Mouse (Mus musculus) forebrain, embryonic 16.5 days (tissue): Measurements from ENCODE around the gene Cyp2g1. TPM values are rescaled to one million over a fixed set of nuclear protein-coding genes. Genes with fewer than 3 reads are reported as not detected.

Source experiments
- ATAC-seq: fragments of 200-750 bp; cut with Nextera tagmentation; 2 replicates; pipeline ENCODE4 v1.8.0; 2017; ENCODE audit warnings: mild to moderate bottlenecking, moderate library complexity
- H3K27ac ChIP-seq: fragments of 300-500 bp; sonication (generic); 2 replicates; pipeline ENCODE4 v1.5.1; 2014; ENCODE audit warnings: low read length, control low read depth
- H3K27me3 ChIP-seq: fragments of 300-500 bp; sonication (generic); replicated peaks from 2 replicates; pipeline ENCODE4 v1.6.1; 2014; ENCODE audit warnings: low read length; ENCODE audit not compliant: control insufficient read depth, insufficient read depth
- H3K36me3 ChIP-seq: fragments of 300-500 bp; sonication (generic); 2 replicates; pipeline ENCODE4 v1.6.1; 2014; ENCODE audit not compliant: control insufficient read depth, insufficient read depth
- H3K4me1 ChIP-seq: fragments of 300-500 bp; sonication (generic); replicated peaks from 2 replicates; pipeline ENCODE4 v1.6.1; 2014; ENCODE audit warnings: low read length; ENCODE audit not compliant: control insufficient read depth, insufficient read depth
- H3K4me2 ChIP-seq: fragments of 300-500 bp; sonication (generic); 2 replicates; pipeline ENCODE4 v1.6.1; 2014; ENCODE audit warnings: mild to moderate bottlenecking, low read length, control low read depth
- H3K4me3 ChIP-seq: fragments of 300-500 bp; sonication (generic); replicated peaks from 2 replicates; pipeline ENCODE4 v1.5.1; 2014; ENCODE audit warnings: mild to moderate bottlenecking, low read length, control low read depth
- H3K9ac ChIP-seq: fragments of 300-500 bp; sonication (generic); replicated peaks from 2 replicates; pipeline ENCODE4 v1.6.1; 2014; ENCODE audit warnings: low read depth, low read length, control low read depth
- H3K9me3 ChIP-seq: fragments of 300-500 bp; sonication (generic); 2 replicates; pipeline ENCODE4 v1.6.1; 2016; ENCODE audit warnings: low read length; ENCODE audit not compliant: control insufficient read depth
- WGBS: fragments of 180-500 bp; shearing (Covaris S2); extraction: QIAGEN DNeasy Blood & Tissue Kit; methylation state at CpG from one replicate; pipeline ENCODE4 v1.1.7; 2014; 5-methylcytosine and 5-hydroxymethylcytosine counted together
- polyA plus RNA-seq: library from polyadenylated mRNA; unstranded; fragments of >200 nt; fragmentation: Nextera tagmentation; extraction: Ambion mirVana; gene quantifications from 2 replicates; pipeline ENCODE4 v1.2.1, GENCODE M21; 2015

The Cyp2g1 gene
- polyA plus RNA-seq, result not detected in 2 replicates

GRCm38 (mm10) chr7:26808592-26808991, at the start of gene Cyp2g1:
Cyp2g1 (plus strand) TSS chr7:26808892.
- ATAC-seq, result no peak
- Histone ChIP-seq H3K36me3 (no peaks in the 10 kb centered on the region), H3K27me3 (no peaks in the 10 kb centered on the region), H3K4me2 (no peak within 1 kb of the TSS), H3K9ac (no peak within 1 kb of the TSS), H3K27ac (no peak within 1 kb of the TSS), H3K4me1 (no peaks in the 10 kb centered on the region), H3K4me3 (no peak within 1 kb of the TSS), H3K9me3 (no peaks in the 10 kb centered on the region)
- WGBS, result 92% methylated on average over 2 of the region's 2 CpGs

GRCm38 (mm10) chr7:26767084-26767483, 41.6 kb upstream of the Cyp2g1 start:
- 64% methylated on average over 1 of the region's 1 CpGs for WGBS
- no peak overlapping the region for H3K9ac ChIP-seq
- no peak for ATAC-seq

DNA sequence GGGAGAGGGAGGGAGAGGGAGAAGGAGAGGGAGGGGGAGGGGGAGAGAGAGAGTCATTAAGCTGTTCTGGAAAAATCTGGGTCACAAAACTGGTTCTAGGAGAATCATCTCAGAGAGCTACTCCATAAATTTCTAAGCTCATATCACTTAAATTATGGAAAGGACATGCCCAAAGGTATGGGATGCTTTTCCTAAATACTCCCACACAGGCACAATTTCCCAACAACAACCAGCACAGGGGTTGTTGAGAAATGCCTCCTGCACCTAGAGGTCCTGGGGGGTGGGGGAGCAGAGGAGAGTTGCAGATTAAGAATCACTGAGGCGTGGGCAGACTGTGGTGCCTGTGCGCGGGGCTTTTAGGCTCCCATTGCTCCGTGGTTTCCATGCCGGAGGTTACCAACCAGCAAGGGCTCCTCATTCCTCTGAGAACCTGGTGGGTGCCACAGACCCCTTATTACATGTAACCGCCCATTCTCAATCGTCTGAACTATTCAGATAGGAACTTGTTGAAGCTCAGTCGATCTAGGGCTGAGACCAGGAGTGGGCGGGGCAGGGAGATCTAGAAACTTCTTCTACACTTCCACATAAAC, 38.7 kb upstream of the Cyp2g1 start:
- ATAC-seq, result no peak
- no peaks in the 10 kb centered on the region for H3K9me3 ChIP-seq

More at GRCm38 (mm10) chr7:26767084-26767483, 41.6 kb upstream of the Cyp2g1 start:
- Histone ChIP-seq H3K4me1 (no peaks in the 10 kb centered on the region), H3K36me3 (no peaks in the 10 kb centered on the region), H3K4me3 (no peak overlapping the region), H3K27ac (no peak overlapping the region), H3K4me2 (no peak overlapping the region), H3K9me3 (no peaks in the 10 kb centered on the region), H3K27me3 (no peaks in the 10 kb centered on the region)

GRCm38 (mm10) chr7:26772866-26773586, 35.7 kb upstream of the Cyp2g1 start:
- Histone ChIP-seq H3K9ac (no peak overlapping the region), H3K4me3 (no peak overlapping the region), H3K9me3 (no peaks in the 10 kb centered on the region), H3K4me2 (no peak overlapping the region), H3K36me3 (no peaks in the 10 kb centered on the region), H3K27me3 (no peaks in the 10 kb centered on the region), H3K4me1 (no peaks in the 10 kb centered on the region), H3K27ac (no peak overlapping the region)
- ATAC-seq, result no peak
- 81% methylated on average over 3 of the region's 3 CpGs for WGBS

More for the DNA sequence above, 38.7 kb upstream of the Cyp2g1 start:
- H3K4me2 ChIP-seq, result no peak overlapping the region
- no peak overlapping the region for H3K27ac ChIP-seq
- 81% methylated on average over 9 of the region's 9 CpGs for WGBS
- H3K4me1 ChIP-seq, result no peaks in the 10 kb centered on the region
- no peaks in the 10 kb centered on the region for H3K36me3 ChIP-seq
- no peaks in the 10 kb centered on the region for H3K27me3 ChIP-seq
- H3K4me3 ChIP-seq, result no peak overlapping the region
- no peak overlapping the region for H3K9ac ChIP-seq

DNA sequence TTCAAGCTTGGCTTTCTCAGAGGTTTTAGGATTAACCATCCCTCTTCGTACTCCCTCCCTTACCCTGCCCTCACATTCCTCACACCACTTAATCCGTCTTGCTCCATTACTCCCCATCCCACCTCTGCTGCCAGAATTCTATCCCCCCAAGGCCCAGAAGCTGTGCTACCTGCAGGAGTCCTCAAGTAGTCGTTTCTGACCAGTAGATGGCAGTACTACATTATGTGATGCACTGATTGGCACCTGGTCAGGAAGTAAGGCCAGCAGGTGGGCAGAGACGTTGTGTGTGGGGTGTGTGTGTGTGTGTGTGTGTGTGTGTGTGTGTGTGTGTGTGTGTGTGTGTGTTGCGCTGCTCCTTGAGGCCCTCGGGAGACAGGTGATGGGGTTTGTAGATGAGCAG, 32.8 kb upstream of the Cyp2g1 start:
- Histone ChIP-seq H3K4me1 (no peaks in the 10 kb centered on the region), H3K36me3 (no peaks in the 10 kb centered on the region), H3K4me3 (no peak overlapping the region), H3K27ac (no peak overlapping the region), H3K27me3 (no peaks in the 10 kb centered on the region), H3K9ac (no peak overlapping the region), H3K9me3 (no peaks in the 10 kb centered on the region), H3K4me2 (no peak overlapping the region)
- 13% methylated on average over 5 of the region's 6 CpGs for WGBS
- no peak for ATAC-seq

- H3K27me3 ChIP-seq, result no peaks in the 10 kb centered on the region
- no peaks in the 10 kb centered on the region for H3K9me3 ChIP-seq
- H3K27ac ChIP-seq, result no peak overlapping the region
- no peak overlapping the region for H3K9ac ChIP-seq
- H3K36me3 ChIP-seq, result no peaks in the 10 kb centered on the region
- no peak overlapping the region for H3K4me2 ChIP-seq
- H3K4me3 ChIP-seq, result no peak overlapping the region
- ATAC-seq, result no peak
- H3K4me1 ChIP-seq, result no peaks in the 10 kb centered on the region
- 38% methylated on average over 2 of the region's 2 CpGs for WGBS
Observed at GRCm38 (mm10) chr7:26777806-26778205, 30.9 kb upstream of the Cyp2g1 start.

DNA sequence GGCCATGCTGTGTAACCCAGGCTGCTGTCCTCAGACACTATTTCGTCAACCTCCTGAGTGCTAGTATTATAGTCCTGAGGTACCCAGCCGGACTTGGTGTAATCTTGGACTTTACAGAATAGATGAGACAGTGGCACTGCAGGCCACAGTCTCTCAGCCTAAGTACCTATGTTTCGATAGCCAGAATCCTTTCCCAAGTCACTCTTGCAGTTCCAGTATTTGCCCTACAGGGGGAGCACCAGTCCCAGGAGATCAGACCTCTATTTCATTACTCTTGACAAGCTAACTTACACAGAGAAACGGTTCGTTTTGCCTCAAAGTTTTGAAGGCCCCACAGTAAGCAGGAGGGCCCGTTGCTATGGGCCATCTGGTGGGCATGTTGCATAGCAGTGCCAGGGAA, 30.2 kb upstream of the Cyp2g1 start:
- no peak overlapping the region for H3K4me2 ChIP-seq
- H3K9ac ChIP-seq, result no peak overlapping the region
- no peaks in the 10 kb centered on the region for H3K27me3 ChIP-seq
- H3K27ac ChIP-seq, result no peak overlapping the region
- H3K9me3 ChIP-seq, result no peaks in the 10 kb centered on the region
- no peaks in the 10 kb centered on the region for H3K4me1 ChIP-seq
- no peaks in the 10 kb centered on the region for H3K36me3 ChIP-seq
- 25% methylated on average over 6 of the region's 6 CpGs for WGBS
- H3K4me3 ChIP-seq, result no peak overlapping the region
- ATAC-seq, result no peak

DNA sequence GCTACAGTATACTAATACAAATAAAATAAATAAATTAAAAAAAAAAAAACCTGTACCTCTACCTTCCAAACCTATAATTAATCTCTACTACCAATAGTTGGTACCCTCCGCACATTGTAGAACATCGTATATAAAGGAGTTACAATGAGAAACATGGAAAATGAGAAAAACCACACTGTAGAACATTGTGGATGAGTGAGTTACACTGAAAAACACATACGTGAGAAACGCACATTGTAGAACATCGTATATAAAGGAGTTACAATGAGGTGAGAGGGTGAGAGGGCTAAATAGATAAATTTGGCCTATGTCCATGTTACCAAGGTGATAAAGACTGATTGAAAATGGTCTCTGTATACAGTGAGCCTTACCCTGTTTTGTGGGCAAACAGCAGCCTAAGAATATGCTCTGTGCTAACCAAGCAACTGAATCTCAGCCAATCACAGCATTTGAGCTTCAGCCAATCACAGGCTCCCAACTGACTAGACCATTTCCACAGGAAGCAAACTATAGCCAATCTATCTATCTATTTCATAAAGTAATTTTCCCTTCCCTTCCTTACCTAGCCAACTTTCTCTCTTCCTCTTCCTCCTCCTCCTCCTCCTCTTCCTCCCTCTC, 28.8 kb upstream of the Cyp2g1 start:
- WGBS, result 74% methylated on average over 5 of the region's 5 CpGs
- peak; percentile 69 for ATAC-seq
- Histone ChIP-seq H3K9me3 (no peaks in the 10 kb centered on the region), H3K9ac (no peak overlapping the region), H3K27ac (no peak overlapping the region), H3K4me3 (no peak overlapping the region), H3K27me3 (no peaks in the 10 kb centered on the region), H3K4me2 (no peak overlapping the region), H3K36me3 (no peaks in the 10 kb centered on the region), H3K4me1 (no peaks in the 10 kb centered on the region)

DNA sequence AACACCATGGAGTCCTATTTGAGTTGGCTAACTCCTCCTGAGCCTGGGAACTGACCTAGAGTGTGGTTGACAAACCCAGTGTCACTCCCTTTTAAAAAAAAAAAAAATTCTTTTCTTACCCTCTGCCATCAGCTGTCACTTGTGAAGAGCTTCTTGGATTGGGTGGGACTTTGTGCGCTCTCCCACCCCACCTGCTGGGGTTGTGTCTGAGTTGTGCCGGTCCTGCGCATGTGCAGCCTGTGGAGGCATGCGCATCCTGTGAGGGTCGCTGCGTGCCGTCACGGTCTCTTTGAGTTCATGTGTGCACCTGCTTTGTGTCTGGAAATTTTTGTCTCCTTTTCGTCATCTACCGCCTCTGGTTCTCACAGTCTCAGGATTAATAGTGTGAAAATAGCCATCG, 28.2 kb upstream of the Cyp2g1 start:
- no peaks in the 10 kb centered on the region for H3K27me3 ChIP-seq
- ATAC-seq, result peak; percentile 87
- H3K36me3 ChIP-seq, result no peaks in the 10 kb centered on the region
- 1% methylated on average over 11 of the region's 11 CpGs for WGBS
- H3K9me3 ChIP-seq, result no peaks in the 10 kb centered on the region
- no peaks in the 10 kb centered on the region for H3K4me1 ChIP-seq
- H3K27ac ChIP-seq, result no peak overlapping the region
- peak overlapping the region; percentile 41 for H3K4me2 ChIP-seq
- no peak overlapping the region for H3K9ac ChIP-seq
- H3K4me3 ChIP-seq, result peak overlapping the region; percentile 21
